Mouse (Mus musculus) CD8-positive naive resting alpha-beta T cell, adult 2 months (primary cell): Measurements from ENCODE around the gene Btf3.

Experiments
- DNase-seq, 2 experiments: peaks; one replicate each; pipeline ENCODE4 v3.0.0; 2022; ENCODE audit warnings: low read depth in 2 of 2, low spot score in 2 of 2

Btf3 gene

GRCm38 (mm10) chr13:98340506-98340905 lies 23.7 kb upstream of the Btf3 start:
- no peak for DNase-seq

DNA sequence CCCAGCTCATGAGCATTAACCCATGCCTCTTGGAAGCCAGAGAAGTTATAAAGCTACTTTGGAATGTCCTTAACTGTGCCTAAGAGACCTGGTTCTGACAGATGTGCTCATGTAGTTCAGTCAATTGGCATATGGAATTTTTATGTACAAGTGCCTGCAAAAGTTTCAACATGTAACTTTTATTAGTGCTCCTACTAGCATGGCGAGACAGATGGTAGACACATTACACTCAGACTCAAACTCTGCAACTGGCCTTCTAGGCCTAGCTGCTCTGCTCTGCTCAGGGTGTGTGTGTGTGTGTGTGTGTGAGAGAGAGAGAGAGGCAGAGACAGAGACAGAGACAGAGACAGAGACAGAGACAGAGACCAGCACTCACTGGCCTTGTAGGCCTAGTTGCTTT lies 19.4 kb upstream of the Btf3 start:
- DNase-seq = no peak

GRCm38 (mm10) chr13:98332106-98332505 lies 15.3 kb upstream of the Btf3 start:
- peak in 1 of 2 experiments; percentile 34 for DNase-seq

DNA sequence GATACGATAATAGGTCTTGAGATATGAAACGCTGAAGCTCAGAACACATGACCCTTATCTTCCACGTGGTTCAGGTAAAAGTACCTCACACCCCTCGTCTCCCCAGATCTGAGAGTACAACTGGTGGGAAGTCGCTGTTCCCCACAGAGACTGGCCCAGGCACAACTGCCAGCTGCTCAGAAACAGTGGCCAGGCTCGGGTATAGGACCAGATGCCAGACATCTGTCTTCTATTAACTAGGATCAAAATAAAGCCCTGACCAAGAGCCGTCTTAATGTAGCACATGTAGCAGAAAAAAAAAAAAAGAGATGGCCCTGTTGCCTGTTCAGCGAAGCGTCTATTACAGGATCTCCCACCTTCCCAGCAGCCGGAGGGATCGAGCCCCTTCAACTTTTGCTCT lies 8.2 kb upstream of the Btf3 start:
- no peak for DNase-seq

- no peak for DNase-seq
Measured at GRCm38 (mm10) chr13:98317911-98318310, 1.1 kb upstream of the Btf3 start.

- no peak for DNase-seq
Measured at GRCm38 (mm10) chr13:98317246-98317677, 456 bp upstream of the Btf3 start.

DNA sequence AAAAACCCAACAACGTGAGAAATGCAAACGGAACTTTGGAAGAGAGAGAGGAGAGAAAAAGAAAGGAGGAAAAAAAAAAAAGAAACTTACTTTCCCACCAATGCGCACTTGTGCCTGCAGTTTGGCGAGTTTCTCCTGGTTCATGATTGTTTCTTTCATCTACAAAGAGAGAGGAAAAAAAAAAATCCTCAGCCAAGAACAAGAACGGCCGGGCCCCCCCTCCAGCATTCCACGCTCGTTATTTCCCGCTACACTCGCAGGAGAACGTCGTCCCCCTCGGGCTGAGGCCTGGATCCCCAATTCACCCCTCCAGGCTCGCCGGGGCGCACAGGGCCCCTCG lies 696 bp downstream of the Btf3 start:
- no peak for DNase-seq

- DNase-seq = no peak
Measured at GRCm38 (mm10) chr13:98315124-98315523, 1.7 kb downstream of the Btf3 start.

- no peak for DNase-seq
Measured at GRCm38 (mm10) chr13:98313631-98314030, 3.2 kb downstream of the Btf3 start.

DNA sequence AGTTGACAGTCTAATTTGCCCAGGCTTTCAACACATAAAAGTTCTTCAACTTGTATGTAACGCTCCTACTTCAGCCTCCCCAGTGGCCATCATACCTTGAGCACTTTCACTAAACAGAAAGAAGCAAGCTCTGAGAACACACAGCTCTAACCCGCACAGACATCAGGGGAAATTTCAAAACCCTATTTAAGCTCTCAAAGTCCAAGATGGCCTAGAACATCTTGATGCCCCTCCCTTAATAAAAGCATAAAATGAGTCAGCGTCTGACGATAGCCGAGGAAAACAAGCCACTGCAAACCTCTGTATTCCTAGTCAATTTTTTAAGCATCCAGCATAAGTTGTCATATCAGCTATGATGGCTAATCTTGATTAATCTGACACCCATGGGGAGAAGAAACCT lies 5.2 kb downstream of the Btf3 start:
- no peak for DNase-seq

GRCm38 (mm10) chr13:98308724-98309123 lies 8.1 kb downstream of the Btf3 start:
- no peak for DNase-seq

DNA sequence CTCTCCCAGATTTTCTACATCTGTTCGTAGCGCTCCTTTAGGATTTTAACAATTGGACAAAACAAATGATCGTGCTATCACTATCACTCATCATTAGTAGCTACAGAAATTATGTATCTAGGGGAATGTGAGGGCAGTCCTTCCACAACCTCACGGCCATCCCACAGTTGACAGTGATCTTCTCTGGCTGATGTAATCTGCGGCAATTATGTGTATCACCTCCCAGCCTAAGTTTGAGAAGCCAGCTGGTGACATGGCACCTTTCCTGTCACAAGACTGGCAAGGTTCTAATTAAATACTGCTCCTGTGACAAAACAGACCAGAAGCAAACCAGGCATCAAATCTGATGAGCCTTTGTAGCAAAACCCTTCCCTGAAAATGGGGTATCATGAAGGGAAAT lies 8.8 kb downstream of the Btf3 start:
- no peak for DNase-seq

DNA sequence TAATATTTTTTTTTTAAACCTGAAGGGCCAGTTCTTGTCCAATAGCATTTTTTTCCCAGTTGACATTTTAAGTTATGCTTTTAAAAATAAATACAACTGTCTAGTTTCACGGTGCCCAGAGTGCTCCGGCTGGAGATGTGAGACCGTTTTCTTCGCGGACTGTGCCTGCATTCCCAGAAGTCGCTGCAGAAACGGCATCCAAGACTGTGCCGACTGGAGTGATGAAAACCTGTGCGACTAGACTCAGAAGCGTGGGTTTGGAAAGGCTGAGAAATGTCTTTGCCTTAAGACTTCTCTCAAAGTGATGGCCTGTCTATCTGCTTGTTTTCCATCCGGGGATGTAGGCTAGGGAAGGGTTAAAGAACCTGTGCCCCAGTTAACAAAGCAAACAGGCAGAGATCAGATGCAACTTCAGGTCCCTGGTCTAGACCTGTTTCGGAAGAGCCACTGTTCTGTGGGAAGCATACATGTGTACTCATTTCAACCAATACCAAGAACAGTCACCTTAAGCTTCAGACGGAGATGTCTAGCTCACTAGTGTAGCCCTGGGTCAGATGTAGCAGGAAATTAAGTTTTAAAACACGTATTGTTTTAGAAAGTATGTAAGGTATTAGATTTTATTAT lies 9.8 kb downstream of the Btf3 start:
- no peak for DNase-seq

DNA sequence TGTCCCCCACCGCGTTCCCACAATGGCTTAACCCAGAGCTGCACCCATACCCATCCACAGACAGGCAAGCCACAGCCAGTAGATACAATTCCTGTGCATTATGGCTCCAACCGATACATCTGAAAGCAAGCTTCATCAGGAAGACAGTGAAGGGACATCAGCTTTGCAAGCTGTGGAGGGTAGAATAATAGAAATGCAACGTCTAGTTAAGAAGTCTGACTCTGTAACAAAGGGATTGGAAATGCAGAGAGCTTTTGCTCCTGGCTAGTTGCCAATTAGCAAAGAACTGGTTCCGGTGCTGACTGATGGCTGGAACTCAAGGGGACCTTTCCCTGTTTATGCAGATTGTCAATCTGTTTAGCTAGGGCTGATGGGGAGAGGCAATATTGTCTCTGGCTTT lies 10.4 kb downstream of the Btf3 start:
- DNase-seq = no peak

DNA sequence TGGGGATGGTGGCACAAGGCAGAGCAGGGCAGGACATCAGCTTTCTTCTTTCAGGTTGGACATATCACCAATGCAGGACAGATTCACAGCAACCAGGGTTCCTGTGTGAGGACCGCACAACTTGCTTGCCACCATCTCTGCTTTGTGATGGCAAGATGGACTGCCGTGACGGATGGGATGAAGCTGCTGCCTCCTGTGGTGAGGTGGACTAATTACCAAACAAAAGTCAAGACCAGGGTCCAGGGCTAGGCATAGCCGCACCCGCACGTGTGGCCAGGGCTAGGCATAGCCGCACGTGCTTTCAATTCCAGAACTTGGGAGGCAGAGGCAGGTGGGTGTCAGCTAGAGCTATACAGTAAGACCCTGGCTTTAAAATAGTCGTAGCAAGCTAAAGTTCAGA lies 11.5 kb downstream of the Btf3 start:
- no peak for DNase-seq

DNA sequence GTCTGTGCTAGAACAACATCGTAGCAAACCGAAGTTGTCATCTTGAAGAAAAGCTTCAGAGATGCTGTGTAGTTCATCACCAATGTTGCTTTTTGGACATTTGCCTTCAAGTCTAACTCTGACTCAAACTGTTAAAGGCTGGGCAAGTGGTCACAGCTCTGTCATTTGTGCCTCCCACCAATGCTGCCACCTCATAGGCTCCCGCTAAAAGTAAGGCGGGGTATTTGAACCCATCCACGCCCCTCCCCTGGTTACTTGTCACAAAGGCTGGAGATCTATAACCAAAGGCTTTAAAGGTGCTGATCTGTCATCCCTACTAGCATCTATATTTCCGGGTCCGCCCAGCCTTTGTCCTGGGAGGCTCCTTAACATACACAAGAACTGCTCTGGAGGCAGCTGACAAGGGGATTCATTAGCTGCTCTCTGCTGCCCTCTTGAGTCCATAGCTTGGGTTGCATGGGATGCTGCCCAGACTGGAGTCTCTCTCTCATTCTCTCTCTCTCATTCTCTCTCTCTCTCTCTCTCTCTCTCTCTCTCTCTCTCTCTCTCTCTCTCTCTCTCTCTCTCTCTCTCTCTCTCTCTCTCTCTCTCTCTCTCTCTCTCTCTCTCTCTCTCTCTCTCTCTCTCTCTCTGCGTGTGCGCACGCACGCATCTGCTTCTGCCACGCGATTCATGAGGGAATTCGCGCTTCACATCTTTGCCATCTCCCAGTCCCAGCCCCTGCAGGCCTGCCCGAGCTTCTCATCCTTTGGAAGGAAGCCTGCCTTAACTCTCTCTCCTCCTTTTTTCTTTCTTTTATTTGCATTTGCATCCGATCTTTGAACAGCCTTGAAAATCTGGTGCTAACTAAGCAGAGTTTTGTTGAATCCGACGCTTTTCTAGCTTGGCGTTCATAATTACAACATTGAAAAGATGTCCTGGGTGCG lies 17.7 kb downstream of the Btf3 start:
- peak; percentile 34 to 58 for DNase-seq

DNA sequence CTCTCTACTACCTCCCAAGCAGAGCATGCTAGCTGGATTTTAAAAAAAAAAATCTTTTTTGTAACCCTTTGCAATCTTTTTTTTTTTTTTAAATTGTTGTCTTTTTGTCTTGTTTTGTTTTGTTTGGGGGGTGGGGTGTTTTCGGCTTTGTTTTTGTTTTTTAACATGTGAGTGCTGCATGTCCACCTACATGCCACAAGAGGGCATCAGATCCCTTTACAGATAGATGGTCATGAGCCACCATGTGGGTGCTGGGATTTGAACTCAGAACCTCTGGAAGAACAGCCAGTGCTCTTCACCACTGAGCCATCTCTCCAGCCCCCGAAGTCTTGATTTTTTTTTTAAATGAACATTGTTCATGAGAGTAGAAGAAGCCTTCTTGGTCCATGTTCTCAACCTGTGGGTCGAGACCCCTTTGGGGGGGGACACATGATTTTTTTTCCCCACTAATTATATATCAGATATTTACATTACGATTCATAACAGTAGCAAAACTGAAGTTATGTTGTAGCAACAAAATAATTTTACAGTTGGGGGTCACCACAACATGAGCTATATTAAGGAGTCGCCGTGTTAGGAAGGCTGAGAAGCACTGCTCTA lies 18.8 kb downstream of the Btf3 start:
- no peak for DNase-seq

- DNase-seq = no peak
Measured at GRCm38 (mm10) chr13:98296072-98296471, 20.7 kb downstream of the Btf3 start.

- no peak for DNase-seq
Measured at GRCm38 (mm10) chr13:98291712-98292111, 25.1 kb downstream of the Btf3 start.

DNA sequence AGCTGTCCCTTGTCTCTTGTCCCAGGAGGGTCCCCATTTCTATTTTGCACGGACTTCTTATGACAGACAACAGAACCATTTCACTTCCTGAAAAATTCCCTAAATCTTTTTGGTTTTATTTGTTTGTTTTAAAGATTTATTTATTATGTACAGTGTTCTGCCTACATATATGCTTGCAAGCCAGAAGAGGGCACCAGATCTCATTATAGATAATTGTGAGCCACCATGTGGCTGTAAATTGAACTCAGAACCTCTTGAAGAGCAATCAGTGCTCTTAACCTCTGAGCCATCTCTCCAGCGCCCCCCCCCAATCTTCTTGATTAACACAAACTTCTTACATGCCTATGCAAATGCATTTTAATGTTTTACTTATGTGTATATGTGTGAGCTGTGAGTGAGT lies 26.1 kb downstream of the Btf3 start:
- no peak for DNase-seq

DNA sequence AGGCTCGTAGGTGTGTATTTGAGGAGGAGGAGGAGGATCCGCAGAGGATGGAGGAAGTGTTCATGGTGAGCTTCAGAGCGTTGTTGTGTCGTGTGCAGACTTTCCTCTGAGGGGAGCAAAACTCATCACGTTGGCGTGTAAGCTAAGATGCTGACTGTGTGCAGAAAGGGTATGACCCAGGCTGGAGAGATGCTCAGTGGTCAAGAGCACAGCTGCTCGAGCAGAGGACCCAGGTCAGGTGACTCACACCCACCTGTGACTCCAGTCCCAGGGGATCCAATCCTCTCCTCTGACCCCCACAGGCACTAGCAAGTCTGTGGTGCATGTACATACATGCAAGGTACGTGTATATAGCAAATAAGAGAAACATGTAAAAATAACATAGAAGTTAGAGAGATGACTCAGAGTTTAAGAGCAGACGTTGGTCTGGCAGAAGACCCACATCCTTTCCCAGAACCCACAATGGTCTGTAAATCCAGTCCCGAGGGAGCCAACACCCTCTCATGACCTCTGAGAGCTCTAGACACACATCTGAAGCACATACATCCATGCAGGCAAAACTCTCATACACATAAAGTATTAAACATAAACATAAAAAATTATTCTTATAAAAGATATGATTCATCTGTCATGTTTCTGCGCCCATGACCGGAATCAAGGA lies 35.7 kb downstream of the Btf3 start:
- no peak for DNase-seq

GRCm38 (mm10) chr13:98279686-98280085 lies 37.1 kb downstream of the Btf3 start, which contains the start of gene Gm21976:
Gm21976 (plus strand) TSS chr13:98279887.
- DNase-seq = no peak
